Mouse (Mus musculus) lung, postnatal 10 days (tissue): ENCODE results near the gene Rsph9.

ENCODE experiments used
- DNase-seq: peaks from one replicate; pipeline ENCODE4 v3.0.0; 2021

Rsph9 gene

GRCm38 (mm10) chr17:46138563-46139236, 5.3 kb downstream of the Rsph9 start:
- peak; percentile 58 for DNase-seq

DNA sequence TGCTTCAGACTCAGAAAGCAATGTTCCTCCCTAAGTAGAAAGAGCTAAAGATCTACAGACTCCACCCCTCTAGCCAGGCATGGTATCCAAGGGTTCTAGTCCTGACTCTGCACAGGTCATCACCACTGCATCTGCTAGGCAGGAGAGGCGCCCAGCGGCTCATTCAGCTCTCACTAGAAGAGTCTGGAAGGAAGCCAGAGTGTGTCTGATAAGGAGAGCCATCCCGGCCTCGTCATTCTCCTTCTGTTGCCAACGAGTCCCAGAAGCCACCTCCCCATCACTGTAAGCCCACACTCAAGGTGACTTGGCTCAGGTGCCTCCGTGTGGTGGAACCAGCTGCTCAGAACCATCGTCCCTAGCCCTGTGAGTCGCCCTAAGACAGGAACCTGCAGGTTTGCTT, 11.2 kb downstream of the Rsph9 start:
- no peak for DNase-seq

- peak; percentile 86 for DNase-seq
These were observed 11.8 kb downstream of the Rsph9 start for GRCm38 (mm10) chr17:46132058-46132718.

DNA sequence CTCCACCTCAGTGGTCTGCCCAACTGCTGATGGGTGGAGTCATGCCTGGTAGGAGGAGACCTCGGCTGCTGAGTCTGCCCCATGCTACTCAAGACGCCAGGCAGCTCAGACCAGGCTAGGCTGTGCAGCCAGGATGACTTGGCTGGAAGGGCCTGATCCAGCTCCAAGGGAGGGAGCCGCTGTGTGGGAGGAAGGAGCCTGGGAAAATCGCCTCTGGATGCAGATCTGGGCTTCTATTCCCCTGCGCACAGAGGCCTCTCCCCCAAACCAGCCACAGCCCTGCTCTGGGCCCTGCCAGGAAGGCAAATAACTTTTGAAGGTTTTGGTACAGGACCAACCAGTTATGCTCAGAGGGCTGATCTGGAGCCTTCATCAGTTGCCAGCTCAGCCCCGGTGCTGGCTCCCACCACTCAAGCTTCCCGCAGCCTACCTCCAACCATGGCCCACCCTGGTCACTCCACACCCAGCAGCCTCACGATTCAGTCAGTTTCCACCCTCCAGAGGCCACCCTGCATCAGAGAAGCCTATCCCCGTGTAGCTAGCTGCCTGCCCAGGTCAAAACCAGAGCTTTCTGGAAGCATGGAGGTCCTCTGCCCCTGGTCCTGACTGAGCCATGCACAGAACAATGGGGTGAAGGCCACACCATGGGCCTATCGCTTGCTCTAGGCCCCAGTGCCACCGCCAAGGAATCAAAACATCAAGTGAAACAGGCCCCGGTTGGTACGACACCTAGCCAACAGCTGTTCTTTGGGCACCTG, 14.1 kb downstream of the Rsph9 start:
- peak; percentile 80 for DNase-seq

- peak; percentile 46 for DNase-seq
These were observed 16.1 kb downstream of the Rsph9 start for GRCm38 (mm10) chr17:46127814-46128493.

- peak; percentile 92 for DNase-seq
These were observed 17.4 kb downstream of the Rsph9 start for GRCm38 (mm10) chr17:46126608-46127007.

GRCm38 (mm10) chr17:46123953-46124700, 19.9 kb downstream of the Rsph9 start:
- DNase-seq: no peak

DNA sequence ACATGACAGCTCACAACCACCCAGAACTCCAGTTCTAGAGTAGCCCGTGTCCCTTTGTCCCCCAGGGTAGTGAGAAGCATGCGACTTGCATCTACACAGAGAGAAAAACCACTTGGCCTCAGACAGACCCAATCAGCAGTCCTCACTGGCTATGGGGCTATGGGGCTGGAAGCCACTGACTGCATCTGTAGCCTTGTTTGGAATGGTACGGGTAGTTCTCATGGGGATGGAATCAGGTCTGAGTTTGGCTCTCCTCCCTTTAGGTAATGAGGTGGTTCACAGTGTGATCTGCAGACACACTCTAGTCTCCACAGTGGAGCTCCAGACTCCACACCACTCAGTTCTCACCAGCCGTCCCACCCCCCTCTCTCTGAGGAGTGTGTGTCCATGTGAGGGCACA, 20.7 kb downstream of the Rsph9 start:
- DNase-seq: no peak

GRCm38 (mm10) chr17:46122791-46123190, 21.2 kb downstream of the Rsph9 start:
- no peak for DNase-seq

DNA sequence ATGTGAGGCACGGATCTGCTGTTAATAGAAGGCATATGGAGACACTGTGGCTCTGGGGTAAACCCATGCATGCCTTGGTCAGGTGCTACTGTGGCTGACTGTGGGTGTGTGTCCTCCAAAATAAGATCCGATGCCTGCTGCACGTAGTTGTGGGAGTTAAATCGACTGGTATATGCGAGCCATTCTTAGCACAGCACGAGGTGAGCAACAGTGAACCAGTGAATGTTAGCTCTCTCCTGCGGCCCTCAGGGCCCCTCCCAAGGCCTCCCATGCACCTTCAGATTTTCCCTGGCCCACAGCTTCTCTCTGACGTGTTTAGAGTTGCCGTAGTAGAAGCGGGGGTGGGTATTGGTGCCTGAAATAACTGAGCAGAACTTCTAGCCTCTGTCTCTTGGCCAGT, 24.4 kb downstream of the Rsph9 start:
- no peak for DNase-seq

DNA sequence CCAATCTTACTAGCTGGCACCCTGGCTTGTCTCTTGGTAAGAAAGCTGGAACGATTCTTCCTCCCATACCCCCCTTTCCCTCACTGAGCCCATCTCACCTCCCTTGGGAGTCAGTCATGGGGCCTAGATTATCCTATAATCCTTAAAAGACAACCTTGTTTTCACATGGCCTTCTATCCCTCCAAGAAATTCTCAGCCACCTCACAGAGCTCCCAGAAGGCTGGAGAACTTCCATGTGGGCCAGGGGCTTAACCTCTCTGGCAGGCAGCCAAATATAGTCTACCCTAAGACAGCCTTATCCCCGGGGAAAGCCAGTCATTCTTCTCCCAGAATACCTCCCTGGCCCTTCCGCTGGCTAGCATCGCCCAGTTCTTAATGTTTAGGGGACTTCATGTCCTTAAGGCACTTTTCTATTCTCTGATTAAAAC, 25.6 kb downstream of the Rsph9 start:
- DNase-seq: no peak

GRCm38 (mm10) chr17:46117623-46118422, 26.2 kb downstream of the Rsph9 start:
- no peak for DNase-seq

GRCm38 (mm10) chr17:46116881-46117280, 27.1 kb downstream of the Rsph9 start:
- peak; percentile 50 for DNase-seq

DNA sequence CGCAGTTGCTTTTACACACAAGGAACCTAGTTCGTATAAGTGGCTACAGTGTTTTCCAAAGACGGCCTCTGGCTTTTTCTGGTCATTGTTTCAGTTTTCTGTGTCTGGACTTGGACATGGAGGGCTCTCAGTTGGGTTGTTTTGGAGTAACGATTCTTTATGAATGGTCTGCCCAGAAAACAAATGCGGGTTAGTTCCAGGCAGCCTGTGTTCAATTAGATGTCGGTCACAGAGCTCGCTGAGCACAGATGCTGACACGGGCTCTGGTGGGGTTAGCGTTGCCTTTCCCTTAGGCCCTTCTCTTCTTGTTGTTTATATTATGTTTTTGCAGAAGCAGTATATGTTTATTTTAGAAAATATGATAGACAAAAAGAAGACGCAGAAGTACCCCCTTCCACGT, 27.9 kb downstream of the Rsph9 start:
- DNase-seq: no peak

GRCm38 (mm10) chr17:46115489-46115888, 28.5 kb downstream of the Rsph9 start:
- peak; percentile 82 for DNase-seq

DNA sequence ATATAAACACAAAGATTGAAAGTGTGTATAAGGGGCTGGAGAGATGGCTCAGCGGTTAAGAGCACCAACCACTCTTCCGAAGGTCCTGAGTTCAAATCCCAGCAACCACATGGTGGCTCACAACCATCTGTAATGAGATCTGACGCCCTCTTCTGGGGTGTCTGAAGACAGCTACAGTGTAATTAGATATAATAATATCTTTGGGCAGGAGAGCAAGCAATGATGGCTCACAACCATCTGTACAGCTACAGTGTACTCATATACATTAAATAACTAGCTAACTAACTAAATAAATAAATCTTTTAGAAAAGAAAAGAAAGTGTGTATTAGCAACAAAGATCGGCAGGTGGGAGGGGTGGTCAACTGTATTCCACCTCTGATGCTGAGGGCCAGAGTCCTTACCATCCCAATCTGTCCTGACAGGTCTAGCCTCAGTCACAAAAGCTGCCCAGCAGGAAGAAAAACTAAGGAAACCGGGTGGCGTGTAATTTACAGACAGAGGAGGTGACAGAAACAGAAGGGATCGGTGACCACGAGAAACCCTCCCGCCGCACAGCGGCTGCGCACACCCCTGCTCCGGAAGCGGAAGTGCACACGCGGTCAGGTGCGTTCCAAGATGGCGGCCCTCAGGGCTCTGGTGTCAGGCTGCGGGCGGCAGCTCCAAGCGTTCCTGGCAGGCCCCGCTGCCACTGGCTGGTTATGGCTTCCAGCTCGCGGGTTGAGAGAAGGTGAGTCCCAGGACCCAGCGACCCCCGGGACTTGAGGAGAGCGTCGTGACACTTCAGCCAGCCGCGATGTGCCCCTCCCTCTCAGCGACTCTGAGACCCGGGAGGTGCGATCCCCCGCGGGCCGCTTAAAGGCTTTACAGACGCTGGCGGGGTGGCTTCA, 33.4 kb downstream of the Rsph9 start, which contains the start of gene Mrps18a:
TSS of gene Mrps18a (plus strand) at position 585 of the 888 bp plus-strand sequence.
- DNase-seq: peak; percentile 90

- no peak for DNase-seq
These were observed 35.7 kb downstream of the Rsph9 start for GRCm38 (mm10) chr17:46108286-46108685.

DNA sequence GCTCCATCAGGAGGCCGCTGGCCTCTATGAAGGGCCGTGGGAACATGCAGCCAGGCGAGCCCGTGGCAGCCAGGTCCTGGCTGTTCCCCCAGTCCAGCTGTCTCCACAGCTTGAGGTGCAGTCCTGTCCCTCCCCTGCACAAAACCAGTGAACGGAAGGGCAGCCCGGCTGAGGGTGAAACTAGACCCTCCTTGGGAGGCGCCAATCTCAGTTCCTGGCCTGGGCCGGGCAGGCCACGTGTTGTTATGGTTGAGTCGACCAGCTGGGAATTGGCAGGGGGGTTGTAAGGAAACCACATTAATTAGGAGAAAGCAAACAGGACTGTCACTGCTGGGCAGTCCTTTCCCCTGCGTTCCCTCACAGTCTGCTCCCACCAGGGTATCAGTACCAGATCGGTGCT, 39.5 kb downstream of the Rsph9 start:
- DNase-seq: peak; percentile 93

GRCm38 (mm10) chr17:46102608-46103159, 41.3 kb downstream of the Rsph9 start:
- DNase-seq: no peak

- no peak for DNase-seq
These were observed 42.1 kb downstream of the Rsph9 start for GRCm38 (mm10) chr17:46101906-46102305.
